Mouse (Mus musculus) embryonic facial prominence, embryonic 14.5 days (tissue): ENCODE results near the gene Trim38. TPM values are rescaled to one million over a fixed set of nuclear protein-coding genes. Genes with fewer than 3 reads are reported as not detected.

Source experiments
- ATAC-seq: fragments of 200-750 bp; cut with Nextera tagmentation; 2 replicates; pipeline ENCODE4 v1.8.0; 2017; ENCODE audit warnings: low read depth, moderate number of reproducible peaks, moderate TSS enrichment
- DNase-seq: peaks from one replicate; pipeline ENCODE4 v3.0.0-alpha.2; 2015; ENCODE audit warnings: low spot score
- H3K27ac ChIP-seq: fragments of 300-500 bp; sonication (generic); replicated peaks from 2 replicates; pipeline ENCODE4 v1.5.1; 2014; ENCODE audit warnings: low read depth, mild to moderate bottlenecking, low read length, moderate library complexity
- H3K27me3 ChIP-seq: fragments of 300-500 bp; sonication (generic); replicated peaks from 2 replicates; pipeline ENCODE4 v1.6.1; 2014; ENCODE audit warnings: low read length; ENCODE audit not compliant: control insufficient read depth, insufficient read depth
- H3K36me3 ChIP-seq: fragments of 300-500 bp; sonication (generic); 2 replicates; pipeline ENCODE4 v1.6.1; 2014; ENCODE audit warnings: low read length, mixed read lengths; ENCODE audit not compliant: control insufficient read depth, insufficient read depth
- H3K4me1 ChIP-seq: fragments of 300-500 bp; sonication (generic); 2 replicates; pipeline ENCODE4 v1.6.1; 2014; ENCODE audit warnings: antibody characterized with exemption, low read length; ENCODE audit not compliant: control insufficient read depth, insufficient read depth
- H3K4me2 ChIP-seq: fragments of 300-500 bp; sonication (generic); 2 replicates; pipeline ENCODE4 v1.6.1; 2014; ENCODE audit warnings: low read depth, mild to moderate bottlenecking, low read length, moderate library complexity, mixed read lengths
- H3K4me3 ChIP-seq: fragments of 300-500 bp; sonication (generic); 2 replicates; pipeline ENCODE4 v1.5.1; 2014; ENCODE audit warnings: low read depth, mild to moderate bottlenecking, low read length
- H3K9ac ChIP-seq: fragments of 300-500 bp; sonication (generic); 2 replicates; pipeline ENCODE4 v1.6.1; 2014; ENCODE audit warnings: low read depth, mild to moderate bottlenecking, low read length, moderate library complexity, mixed read lengths
- H3K9me3 ChIP-seq: fragments of 300-500 bp; sonication (generic); 2 replicates; pipeline ENCODE4 v1.6.1; 2016; ENCODE audit warnings: low read length; ENCODE audit not compliant: control insufficient read depth
- WGBS: fragments of 180-500 bp; shearing (Covaris S2); extraction: QIAGEN DNeasy Blood & Tissue Kit; methylation state at CpG from one replicate; pipeline ENCODE4 v1.1.7; 2014; 5-methylcytosine and 5-hydroxymethylcytosine counted together
- polyA plus RNA-seq: library from polyadenylated mRNA; unstranded; fragments of >200 nt; fragmentation: Nextera tagmentation; extraction: Ambion mirVana; gene quantifications from 2 replicates; pipeline ENCODE4 v1.2.1, GENCODE M21; 2014

The Trim38 gene
- polyA plus RNA-seq, 1 experiment from 2014 or later = 0.31 TPM

GRCm38 (mm10) chr13:23738041-23738440 is 31.7 kb upstream of the Trim38 start:
- WGBS = 23% methylated on average over 4 of the region's 4 CpGs
- peaks cover 14% of the 10 kb centered on the region; the same call in 1 of the 2 replicates for H3K4me1 ChIP-seq
- H3K4me3 ChIP-seq = peak overlapping the region; percentile 49
- H3K9ac ChIP-seq = peak overlapping the region; percentile 75
- H3K4me2 ChIP-seq = peak overlapping the region; percentile 63
- H3K9me3 ChIP-seq = no peaks in the 10 kb centered on the region
- no peaks in the 10 kb centered on the region for H3K36me3 ChIP-seq
- H3K27me3 ChIP-seq = no peaks in the 10 kb centered on the region
- peak overlapping the region; percentile 95 for H3K27ac ChIP-seq
- DNase-seq (no peak), ATAC-seq (no peak)

DNA sequence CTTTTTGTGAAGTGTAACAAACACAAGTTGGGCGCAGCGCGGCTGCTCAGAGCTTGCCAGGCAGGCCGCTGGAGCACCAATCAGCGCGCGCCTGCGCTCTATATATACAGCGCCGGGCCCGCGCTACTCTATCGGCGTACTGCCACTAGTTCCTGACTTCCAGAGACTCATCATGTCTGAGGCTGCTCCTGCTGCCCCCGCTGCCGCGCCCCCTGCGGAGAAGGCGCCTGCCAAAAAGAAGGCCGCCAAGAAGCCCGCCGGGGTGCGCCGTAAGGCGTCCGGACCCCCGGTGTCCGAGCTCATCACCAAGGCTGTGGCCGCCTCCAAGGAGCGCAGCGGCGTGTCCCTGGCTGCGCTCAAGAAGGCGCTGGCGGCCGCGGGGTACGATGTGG is 31.0 kb upstream of the Trim38 start, which contains the start of gene Hist1h1c:
Hist1h1c (plus strand) TSS at position 132 of the 392 bp plus-strand sequence.
- Histone ChIP-seq H3K9me3 (no peaks in the 10 kb centered on the region), H3K4me2 (peak within 1 kb of the TSS; percentile 63), H3K36me3 (no peaks in the 10 kb centered on the region), H3K27ac (peak within 1 kb of the TSS; percentile 95), H3K27me3 (no peaks in the 10 kb centered on the region), H3K4me1 (peaks cover 14% of the 10 kb centered on the region; the same call in 1 of the 2 replicates), H3K9ac (peak within 1 kb of the TSS; percentile 75), H3K4me3 (peak within 1 kb of the TSS; percentile 49)
- peak; percentile 97 for DNase-seq
- ATAC-seq = peak; percentile 92
- WGBS = 0% methylated on average over 16 of the region's 38 CpGs

- Histone ChIP-seq H3K27ac (peak overlapping the region; percentile 95), H3K4me3 (peak overlapping the region; percentile 49), H3K4me2 (peak overlapping the region; percentile 63), H3K9me3 (no peaks in the 10 kb centered on the region), H3K9ac (peak overlapping the region; percentile 75), H3K36me3 (no peaks in the 10 kb centered on the region), H3K27me3 (no peaks in the 10 kb centered on the region), H3K4me1 (peaks cover 14% of the 10 kb centered on the region; the same call in 1 of the 2 replicates)
- ATAC-seq (peak; percentile 92), DNase-seq (peak; percentile 99)
- WGBS = 1% methylated on average over 39 of the region's 39 CpGs
Observed at GRCm38 (mm10) chr13:23739069-23739921, 30.4 kb upstream of the Trim38 start.

DNA sequence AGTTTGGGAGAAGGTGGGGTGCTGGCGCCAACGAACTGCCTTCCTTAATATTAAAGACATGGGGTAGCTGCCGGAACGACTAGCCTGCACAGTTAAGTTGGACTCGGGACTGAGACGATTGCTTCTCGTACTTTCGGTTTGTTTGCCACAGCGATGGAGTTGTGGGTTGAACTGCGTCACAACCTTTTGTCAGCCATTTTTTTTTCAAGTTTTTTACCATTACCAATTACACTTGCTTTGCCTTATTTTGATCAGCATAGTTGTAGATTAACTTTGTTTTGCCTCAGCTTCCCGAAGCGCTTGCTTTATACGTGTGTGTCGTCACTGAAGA is 29.8 kb upstream of the Trim38 start:
- no peaks in the 10 kb centered on the region for H3K36me3 ChIP-seq
- no peaks in the 10 kb centered on the region for H3K27me3 ChIP-seq
- peak overlapping the region; percentile 49 for H3K4me3 ChIP-seq
- H3K9ac ChIP-seq = peak overlapping the region; percentile 75
- peak overlapping the region; percentile 63 for H3K4me2 ChIP-seq
- peak; percentile 23; the same call in 1 of the 2 replicates for ATAC-seq
- WGBS = under 1% methylated on average over 14 of the region's 14 CpGs
- H3K4me1 ChIP-seq = peaks cover 18% of the 10 kb centered on the region; the same call in 1 of the 2 replicates
- no peaks in the 10 kb centered on the region for H3K9me3 ChIP-seq
- H3K27ac ChIP-seq = peak overlapping the region; percentile 95
- no peak for DNase-seq

DNA sequence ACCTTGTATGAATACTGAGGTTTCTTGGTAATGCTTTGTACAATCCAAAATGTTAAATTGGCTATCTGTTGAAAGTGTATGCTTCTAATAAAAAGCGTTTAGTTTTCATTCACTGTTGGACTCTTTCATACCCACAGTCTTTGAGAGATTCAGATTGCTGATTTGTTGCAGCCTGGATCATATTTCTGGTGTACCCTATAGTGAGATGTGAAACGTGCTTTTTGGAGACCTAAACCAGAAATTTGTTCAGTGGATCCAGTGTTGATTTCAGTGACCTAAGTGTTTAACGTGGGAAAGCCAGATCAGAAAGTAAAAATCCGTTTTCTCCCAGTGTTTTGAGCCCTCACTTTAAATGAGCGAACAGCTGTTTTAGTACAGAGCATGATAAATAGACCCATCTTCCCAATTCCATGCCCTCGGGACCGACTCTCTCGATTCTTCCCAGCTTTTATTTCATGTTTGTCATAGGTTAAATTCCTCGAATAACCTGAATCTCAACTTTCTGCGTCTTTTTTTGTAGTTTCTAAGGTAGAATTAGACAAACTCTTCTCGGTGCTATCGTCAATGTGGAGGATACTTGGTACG is 29.4 kb upstream of the Trim38 start:
- DNase-seq (peak; percentile 24), ATAC-seq (no peak)
- H3K27ac ChIP-seq = peak overlapping the region; percentile 95
- WGBS = 21% methylated on average over 13 of the region's 13 CpGs
- H3K4me1 ChIP-seq = peaks cover 18% of the 10 kb centered on the region; the same call in 1 of the 2 replicates
- H3K4me2 ChIP-seq = peak overlapping the region; percentile 63
- peak overlapping the region; percentile 75 for H3K9ac ChIP-seq
- H3K27me3 ChIP-seq = no peaks in the 10 kb centered on the region
- H3K36me3 ChIP-seq = no peaks in the 10 kb centered on the region
- H3K4me3 ChIP-seq = peak overlapping the region; percentile 49
- H3K9me3 ChIP-seq = no peaks in the 10 kb centered on the region

GRCm38 (mm10) chr13:23740910-23741309 is 28.8 kb upstream of the Trim38 start:
- peak overlapping the region; percentile 49 for H3K4me3 ChIP-seq

DNA sequence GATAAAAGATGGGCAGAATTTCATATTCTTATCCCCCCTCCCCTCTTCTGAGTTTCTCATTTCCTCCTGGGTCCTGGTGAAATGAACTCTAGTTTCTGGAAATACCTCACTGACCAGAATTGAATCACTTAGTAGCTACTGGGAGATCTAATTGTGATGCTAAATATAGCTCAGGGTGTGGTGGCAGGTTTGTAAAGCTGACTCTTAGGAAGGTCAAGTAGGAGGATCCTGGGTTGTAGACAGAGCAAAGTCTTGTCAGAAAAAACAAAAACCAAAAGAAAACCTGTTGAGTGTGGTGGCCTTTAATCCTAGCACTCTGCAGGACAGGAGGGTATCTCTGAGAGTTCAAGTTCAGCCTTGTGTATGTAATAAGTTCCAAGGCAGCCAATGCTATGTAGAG is 27.7 kb upstream of the Trim38 start:
- Histone ChIP-seq H3K27me3 (no peaks in the 10 kb centered on the region), H3K36me3 (no peaks in the 10 kb centered on the region), H3K27ac (no peak overlapping the region), H3K9ac (no peak overlapping the region), H3K9me3 (no peaks in the 10 kb centered on the region), H3K4me2 (no peak overlapping the region), H3K4me1 (peaks cover 18% of the 10 kb centered on the region; the same call in 1 of the 2 replicates), H3K4me3 (no peak overlapping the region)
- ATAC-seq = no peak
- no peak for DNase-seq

More at GRCm38 (mm10) chr13:23740910-23741309, 28.8 kb upstream of the Trim38 start:
- peak overlapping the region; percentile 63 for H3K4me2 ChIP-seq
- whole genome bisulfite sequencing = 55% methylated on average over 5 of the region's 5 CpGs
- ATAC-seq (no peak), DNase-seq (no peak)
- H3K4me1 ChIP-seq = peaks cover 18% of the 10 kb centered on the region; the same call in 1 of the 2 replicates
- H3K9me3 ChIP-seq = no peaks in the 10 kb centered on the region
- H3K36me3 ChIP-seq = no peaks in the 10 kb centered on the region
- H3K27ac ChIP-seq = peak overlapping the region; percentile 95
- peak overlapping the region; percentile 75 for H3K9ac ChIP-seq
- H3K27me3 ChIP-seq = no peaks in the 10 kb centered on the region

- Histone ChIP-seq H3K4me2 (no peak overlapping the region), H3K9ac (no peak overlapping the region), H3K27ac (no peak overlapping the region), H3K27me3 (no peaks in the 10 kb centered on the region), H3K9me3 (no peaks in the 10 kb centered on the region), H3K4me1 (peaks cover 18% of the 10 kb centered on the region), H3K36me3 (no peaks in the 10 kb centered on the region), H3K4me3 (no peak overlapping the region)
- no peak for DNase-seq
- ATAC-seq = no peak
- 73% methylated on average over 5 of the region's 5 CpGs for WGBS
Observed at GRCm38 (mm10) chr13:23743215-23743614, 26.5 kb upstream of the Trim38 start.
